Mouse (Mus musculus) stomach, adult 2 months (tissue): Measurements from ENCODE around the gene Vmn1r160. TPM values are rescaled to one million over a fixed set of nuclear protein-coding genes. Genes with fewer than 3 reads are reported as not detected.

Experiments used
- polyA plus RNA-seq: library from polyadenylated mRNA; depleted of rRNA; stranded (reverse); fragments of >200 nt; gene quantifications from 2 replicates; pipeline ENCODE4 v1.2.3, GENCODE M21; 2012; rRNA removed

The Vmn1r160 gene
- not detected in 2 replicates for polyA plus RNA-seq

GRCm38 (mm10) chr7:22870924-22871323, at the start of gene Vmn1r160:
Gene Vmn1r160 (plus strand): TSS chr7:22871224.

GRCm38 (mm10) chr7:22843505-22843904, 27.5 kb upstream of the Vmn1r160 start, which contains the start of gene Vmn1r159:
Gene Vmn1r159 (minus strand): TSS chr7:22843605.

Other genes with a start within 250 kb of the Vmn1r160 start
- not detected in 2 replicates for gene Vmn1r155, start 213.2 kb upstream of the Vmn1r160 start, polyA plus RNA-seq
- not detected in 2 replicates for gene Gm8693, start 178.9 kb upstream of the Vmn1r160 start, polyA plus RNA-seq
- gene Gm4567, start 151.5 kb upstream of the Vmn1r160 start, polyA plus RNA-seq: not detected in 2 replicates
- gene Vmn1r157, start 109.5 kb upstream of the Vmn1r160 start, polyA plus RNA-seq: not detected in 2 replicates
- gene Vmn1r158, start 80.4 kb upstream of the Vmn1r160 start, polyA plus RNA-seq: not detected in 2 replicates
- not detected in 2 replicates for gene Vmn1r159, start 27.6 kb upstream of the Vmn1r160 start, polyA plus RNA-seq
- gene Gm4214, start 113.4 kb downstream of the Vmn1r160 start, polyA plus RNA-seq: not detected in 2 replicates
- gene Gm4216, start 148.7 kb downstream of the Vmn1r160 start, polyA plus RNA-seq: not detected in 2 replicates
- not detected in 2 replicates for gene Vmn1r163, start 184.3 kb downstream of the Vmn1r160 start, polyA plus RNA-seq
- not detected in 2 replicates for gene Gm8720, start 196.2 kb downstream of the Vmn1r160 start, polyA plus RNA-seq